Mouse (Mus musculus): ENCODE results near the gene Grip1. TPM values are rescaled to one million over a fixed set of nuclear protein-coding genes. Genes with fewer than 3 reads are reported as not detected.
A peak's percentile ranks its signal among the peaks of the same experiment; 100 is the strongest.

Gene Grip1
- polyA plus RNA-seq, 1 experiment from 2014 or later = 3.8 TPM

GRCm38 (mm10) chr10:120128601-120129277 is 675.1 kb downstream of the Grip1 start:
- 0 out of 2 replicates have a peak overlapping the region, but pooled peaks have one; percentile 2 for H3K4me3 ChIP-seq
- H3K27ac ChIP-seq (replicated peaks) = no peak overlapping the region
- WGBS = 50% methylated on average over 13 of the region's 13 CpGs
- no peaks in the 10 kb centered on the region for H3K36me3 ChIP-seq (replicated peaks)
- H3K27me3 ChIP-seq (replicated peaks; ENCODE audit: low read depth, poor library complexity, severe bottlenecking) = peaks cover 5% of the 10 kb centered on the region; the same call in 1 of the 2 replicates
- peaks cover 12% of the 10 kb centered on the region for H3K4me1 ChIP-seq
- DNase-seq (ENCODE audit: low spot score) = no peak
- H3K9me3 ChIP-seq = no peaks in the 10 kb centered on the region

DNA sequence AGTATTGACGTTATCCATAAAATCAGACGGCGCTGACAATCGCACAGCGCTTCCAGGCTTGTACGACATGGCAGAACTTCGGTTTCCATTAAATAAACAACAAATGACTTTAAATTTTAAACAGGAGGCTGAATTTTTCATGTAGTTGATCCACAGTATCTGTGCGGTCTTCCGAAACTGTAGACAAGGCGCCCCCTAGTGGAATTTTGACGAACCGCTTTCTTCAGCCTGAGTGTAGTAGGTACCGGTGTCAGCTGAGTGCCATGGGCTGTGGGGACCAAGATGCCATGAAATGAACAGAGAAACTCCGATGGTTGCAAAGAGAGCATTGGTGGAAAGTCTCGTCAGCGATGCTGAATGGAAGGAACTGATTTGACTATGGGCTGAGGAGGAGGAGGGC is 677.0 kb downstream of the Grip1 start:
- Histone ChIP-seq H3K27ac (replicated peaks) (no peak overlapping the region), H3K27me3 (replicated peaks; ENCODE audit: low read depth, poor library complexity, severe bottlenecking) (peaks cover 5% of the 10 kb centered on the region; the same call in 1 of the 2 replicates), H3K9me3 (no peaks in the 10 kb centered on the region), H3K4me1 (peaks cover 21% of the 10 kb centered on the region), H3K36me3 (replicated peaks) (no peaks in the 10 kb centered on the region), H3K4me3 (no peak overlapping the region)
- WGBS = 66% methylated on average over 16 of the region's 16 CpGs
- DNase-seq (ENCODE audit: low spot score) = peak; percentile 53

DNA sequence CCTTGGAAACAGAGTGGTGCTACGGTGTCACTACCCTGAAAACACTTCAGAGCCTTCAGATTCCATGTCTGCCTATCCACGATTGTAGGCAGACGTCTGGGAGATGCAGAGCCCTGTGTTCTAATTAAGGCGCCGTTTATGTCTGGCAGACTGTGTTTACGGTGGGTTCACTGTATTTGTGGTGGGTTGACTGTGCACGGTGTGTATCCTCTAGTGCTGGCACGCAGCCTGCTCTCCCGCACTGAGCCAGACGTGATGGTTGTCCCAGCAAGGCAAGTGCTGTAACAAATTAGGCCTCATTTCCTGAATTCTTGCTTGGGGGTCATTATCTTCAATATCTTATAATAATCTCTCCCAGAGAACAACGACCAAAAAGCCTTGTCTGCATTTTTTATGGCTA is 680.1 kb downstream of the Grip1 start:
- H3K27me3 ChIP-seq (replicated peaks; ENCODE audit: low read depth, poor library complexity, severe bottlenecking) = peaks cover 5% of the 10 kb centered on the region; the same call in 1 of the 2 replicates
- no peak overlapping the region for H3K4me3 ChIP-seq
- WGBS = 71% methylated on average over 11 of the region's 11 CpGs
- no peak overlapping the region for H3K27ac ChIP-seq (replicated peaks)
- DNase-seq (ENCODE audit: low spot score) = no peak
- no peaks in the 10 kb centered on the region for H3K36me3 ChIP-seq (replicated peaks)
- H3K9me3 ChIP-seq = no peaks in the 10 kb centered on the region
- peaks cover 19% of the 10 kb centered on the region for H3K4me1 ChIP-seq

GRCm38 (mm10) chr10:120136020-120136562 is 682.5 kb downstream of the Grip1 start:
- Histone ChIP-seq H3K27me3 (replicated peaks; ENCODE audit: low read depth, poor library complexity, severe bottlenecking) (no peaks in the 10 kb centered on the region), H3K9me3 (no peaks in the 10 kb centered on the region), H3K4me1 (peaks cover 14% of the 10 kb centered on the region), H3K4me3 (no peak overlapping the region), H3K36me3 (replicated peaks) (no peaks in the 10 kb centered on the region), H3K27ac (replicated peaks) (no peak overlapping the region)
- WGBS = 89% methylated on average over 12 of the region's 12 CpGs
- DNase-seq (ENCODE audit: low spot score) = no peak

Other genes with a start within 250 kb of the Grip1 start
- 98.7 TPM in 2 replicates for gene Cand1, start 213.8 kb upstream of the Grip1 start, polyA plus RNA-seq (2016; fragmentation: Nextera tagmentation; extraction: Ambion mirVana)

Data from embryonic facial prominence, embryonic 10.5 days (tissue).